Comparison of ENCODE assay signal across 33 mouse cellular contexts in genomic region chr10:127217177-127217576, GRCm38 (mm10). TPM values are rescaled to one million over a fixed set of nuclear protein-coding genes. Genes with fewer than 3 reads are reported as not detected.
"Had no signal": no experiment of that assay in that cellular context is flagged by ENCODE, and none has a peak within 500 bp of the region (broad histone marks: within the 10 kb centered on the region; RNA-seq: fewer than 3 reads in every experiment).

No protein-coding gene starts in this region.

- H3K4me1 ChIP-seq: limb, embryonic 10.5 days; limb, embryonic 12.5 days; limb, embryonic 13.5 days; limb, embryonic 15.5 days; lung, embryonic 15.5 days; midbrain, embryonic 10.5 days; midbrain, embryonic 12.5 days; midbrain, embryonic 13.5 days; midbrain, embryonic 15.5 days; neural tube, embryonic 12.5 days; neural tube, embryonic 13.5 days had no signal

- H3K27ac ChIP-seq: limb, embryonic 10.5 days; limb, embryonic 12.5 days; limb, embryonic 13.5 days; limb, embryonic 15.5 days; liver, embryonic 12.5 days; liver, embryonic 13.5 days; liver, embryonic 14.5 days; liver, embryonic 15.5 days; lung, embryonic 15.5 days; macrophage; midbrain, embryonic 10.5 days; midbrain, embryonic 12.5 days; midbrain, embryonic 13.5 days; midbrain, embryonic 15.5 days; neural tube, embryonic 12.5 days; neural tube, embryonic 13.5 days had no signal

- DNase-seq: left cerebral cortex, postnatal 4 days; liver; liver, embryonic 13.5 days; liver, postnatal 0 days; lung, adult 18-20 months; lung, adult 2 months; lung, embryonic 14.5 days; lung, postnatal 10 days; lung, postnatal 14 days; lung, postnatal 36 days; lung, postnatal 4 days; midbrain, embryonic 14.5 days had no signal

- H3K36me3 ChIP-seq: limb, embryonic 10.5 days; limb, embryonic 12.5 days; limb, embryonic 13.5 days; limb, embryonic 15.5 days; liver, embryonic 12.5 days; liver, embryonic 13.5 days; liver, embryonic 15.5 days; lung, embryonic 15.5 days; midbrain, embryonic 10.5 days; midbrain, embryonic 12.5 days; midbrain, embryonic 13.5 days; midbrain, embryonic 15.5 days; neural tube, embryonic 12.5 days; neural tube, embryonic 13.5 days had no signal

- H3K4me3 ChIP-seq: limb, embryonic 10.5 days; limb, embryonic 12.5 days; limb, embryonic 13.5 days; limb, embryonic 15.5 days; liver, embryonic 12.5 days; liver, embryonic 13.5 days; liver, embryonic 15.5 days; lung, embryonic 15.5 days; megakaryocyte, embryonic 14.5 days; midbrain, embryonic 10.5 days; midbrain, embryonic 12.5 days; midbrain, embryonic 13.5 days; midbrain, embryonic 15.5 days; myocyte; neural tube, embryonic 12.5 days; neural tube, embryonic 13.5 days had no signal

- H3K9ac ChIP-seq: limb, embryonic 12.5 days; limb, embryonic 13.5 days; limb, embryonic 15.5 days; liver, embryonic 12.5 days; liver, embryonic 13.5 days; liver, embryonic 14.5 days; liver, embryonic 15.5 days; liver, postnatal 0 days; lung, embryonic 14.5 days; lung, embryonic 15.5 days; midbrain, embryonic 12.5 days; midbrain, embryonic 13.5 days; midbrain, embryonic 15.5 days; neural tube, embryonic 12.5 days; neural tube, embryonic 13.5 days had no signal

- H3K4me2 ChIP-seq: limb, embryonic 12.5 days; limb, embryonic 13.5 days; limb, embryonic 15.5 days; liver, embryonic 12.5 days; liver, embryonic 13.5 days; liver, embryonic 15.5 days; lung, embryonic 14.5 days; lung, embryonic 15.5 days; midbrain, embryonic 11.5 days; midbrain, embryonic 12.5 days; midbrain, embryonic 13.5 days; midbrain, embryonic 15.5 days; neural tube, embryonic 12.5 days; neural tube, embryonic 13.5 days had no signal

- H3K27me3 ChIP-seq: limb, embryonic 12.5 days; limb, embryonic 13.5 days; limb, embryonic 15.5 days; liver, embryonic 12.5 days; liver, embryonic 13.5 days; liver, embryonic 15.5 days; lung, embryonic 15.5 days; midbrain, embryonic 12.5 days; midbrain, embryonic 13.5 days; midbrain, embryonic 15.5 days; neural tube, embryonic 12.5 days had no signal

- ATAC-seq: liver, embryonic 12.5 days; liver, postnatal 0 days; lung, postnatal 0 days; midbrain, embryonic 13.5 days; midbrain, embryonic 15.5 days; midbrain, embryonic 16.5 days had no signal

- H3K9me3 ChIP-seq: limb, embryonic 10.5 days; limb, embryonic 12.5 days; limb, embryonic 13.5 days; limb, embryonic 15.5 days; liver, embryonic 12.5 days; liver, embryonic 13.5 days; liver, embryonic 15.5 days; lung, embryonic 15.5 days; midbrain, embryonic 10.5 days; midbrain, embryonic 12.5 days; midbrain, embryonic 13.5 days; midbrain, embryonic 15.5 days; neural tube, embryonic 12.5 days; neural tube, embryonic 13.5 days had no signal

RNA-seq across cellular contexts. Expression of gene Arhgef25, which starts 27.3 kb away (rescaled TPM):
- total RNA-seq: monocyte, adult 5-6 weeks had no signal
- polyA plus RNA-seq: macrophage had no signal
